Mouse (Mus musculus) cerebellum, adult 2 months (tissue): Measurements from ENCODE around the gene Rbm46.

Experiments
- CTCF ChIP-seq: fragments of 200-500 bp; IDR thresholded peaks from 2 replicates; pipeline ENCODE4 v1.5.1; 2011; ENCODE audit warnings: low read depth, mild to moderate bottlenecking, control low read depth, low read length, moderate library complexity, borderline replicate concordance; ENCODE audit not compliant: insufficient read depth
- POLR2A ChIP-seq: fragments of 200-500 bp; IDR thresholded peaks from 2 replicates; pipeline ENCODE4 v1.6.1; 2011; ENCODE audit warnings: low read length, control low read depth, borderline replicate concordance; ENCODE audit not compliant: insufficient read depth

- no peak for TF ChIP-seq CTCF
- TF ChIP-seq POLR2A = no peak
Measured at GRCm38 (mm10) chr3:82902757-82903612, 26.7 kb upstream of the Rbm46 start.
